Mouse (Mus musculus) ES-Bruce4 (cell line): ENCODE measurements around the gene Ttc9c. TPM values are rescaled to one million over a fixed set of nuclear protein-coding genes. Genes with fewer than 3 reads are reported as not detected.
"Not testable (repeated sequence)": the region's sequence is repeated elsewhere in the genome, so short reads cannot be mapped to it uniquely, and the experiment has no call there.

Experiments used
- H3K27ac ChIP-seq: 2 replicates; pipeline ENCODE4 v1.5.1; 2012; ENCODE audit warnings: low read length, inconsistent platforms; ENCODE audit not compliant: insufficient read depth
- H3K27me3 ChIP-seq: 2 replicates; pipeline ENCODE4 v1.6.1; 2012; ENCODE audit warnings: mild to moderate bottlenecking, low read length, inconsistent platforms; ENCODE audit not compliant: control insufficient read depth, poor library complexity, insufficient read depth, severe bottlenecking
- H3K36me3 ChIP-seq: 2 replicates; pipeline ENCODE4 v1.6.1; 2012; ENCODE audit warnings: inconsistent platforms, mild to moderate bottlenecking, low read length, moderate library complexity; ENCODE audit not compliant: control insufficient read depth, poor library complexity, insufficient read depth, severe bottlenecking
- H3K4me1 ChIP-seq: one replicate; pipeline ENCODE4 v1.8.1; 2011; ENCODE audit warnings: low read length; ENCODE audit not compliant: control insufficient read depth, insufficient read depth
- H3K4me3 ChIP-seq: 2 replicates; pipeline ENCODE4 v1.5.1; 2011; ENCODE audit warnings: low read depth, mild to moderate bottlenecking, low read length
- H3K9ac ChIP-seq: 2 replicates; pipeline ENCODE4 v1.6.1; 2012; ENCODE audit warnings: low read depth, mild to moderate bottlenecking, inconsistent platforms; ENCODE audit not compliant: poor library complexity, severe bottlenecking
- H3K9me3 ChIP-seq: replicated peaks from 2 replicates; pipeline ENCODE4 v1.6.1; 2012; ENCODE audit warnings: mild to moderate bottlenecking, low read length, inconsistent platforms; ENCODE audit not compliant: control insufficient read depth, poor library complexity, insufficient read depth, severe bottlenecking
- CTCF ChIP-seq: IDR thresholded peaks from one replicate; pipeline ENCODE4 v1.8.1; 2011; ENCODE audit warnings: low read depth, low read length
- EP300 ChIP-seq: IDR thresholded peaks from 2 replicates; pipeline ENCODE4 v1.6.1; 2011; ENCODE audit warnings: low read depth, low read length; ENCODE audit not compliant: insufficient read depth
- POLR2A ChIP-seq: IDR thresholded peaks from one replicate; pipeline ENCODE4 v1.8.1; 2011; ENCODE audit warnings: low read length; ENCODE audit not compliant: insufficient read depth
- polyA plus RNA-seq: library from polyadenylated mRNA; stranded (reverse); fragments of >200 nt; gene quantifications from 2 replicates; pipeline ENCODE4 v1.2.4, GENCODE M21; 2011; ENCODE audit warnings: low read depth; ENCODE audit not compliant: missing spikeins, insufficient read depth, insufficient read length

Ttc9c gene
- polyA plus RNA-seq, 1 experiment, result 84.9 TPM

- no peaks in the 10 kb centered on the region for H3K4me1 ChIP-seq
- peak overlapping the region; percentile 58 for H3K4me3 ChIP-seq
- H3K27ac ChIP-seq, result peak overlapping the region; percentile 82
- no peak for TF ChIP-seq EP300
- TF ChIP-seq POLR2A, result peak; percentile 16
- no peak for TF ChIP-seq CTCF
- H3K9me3 ChIP-seq, result no peaks in the 10 kb centered on the region
- peak overlapping the region; percentile 86 for H3K9ac ChIP-seq
- H3K36me3 ChIP-seq, result peaks cover 5% of the 10 kb centered on the region; the same call in 1 of the 2 replicates
- H3K27me3 ChIP-seq, result no peaks in the 10 kb centered on the region
Measured at GRCm38 (mm10) chr19:8839908-8840791, 21.0 kb upstream of the Ttc9c start.

- Histone ChIP-seq H3K4me1 (no peaks in the 10 kb centered on the region), H3K9ac (peak within 1 kb of the TSS; percentile 86), H3K27me3 (no peaks in the 10 kb centered on the region), H3K4me3 (peak within 1 kb of the TSS; percentile 82), H3K36me3 (peaks cover 9% of the 10 kb centered on the region; the same call in 1 of the 2 replicates), H3K9me3 (no peaks in the 10 kb centered on the region), H3K27ac (peak within 1 kb of the TSS; percentile 96)
- TF ChIP-seq CTCF (no peak), POLR2A (peak; percentile 36), EP300 (peak; percentile 40; the same call in 1 of the 2 replicates)
Measured at GRCm38 (mm10) chr19:8839103-8839907, 20.2 kb upstream of the Ttc9c start, which contains the start of gene Gng3. TSS of gene Gng3 (minus strand) at chr19:8839194.

- Histone ChIP-seq H3K9ac (peak overlapping the region; percentile 86), H3K27ac (peak overlapping the region; percentile 96), H3K27me3 (no peaks in the 10 kb centered on the region), H3K9me3 (no peaks in the 10 kb centered on the region), H3K4me3 (peak overlapping the region; percentile 82), H3K36me3 (peaks cover 20% of the 10 kb centered on the region), H3K4me1 (no peaks in the 10 kb centered on the region)
- TF ChIP-seq POLR2A (no peak), EP300 (no peak), CTCF (no peak)
Measured at GRCm38 (mm10) chr19:8838041-8838730, 19.1 kb upstream of the Ttc9c start.

GRCm38 (mm10) chr19:8837251-8837791 lies 18.2 kb upstream of the Ttc9c start, which contains the start of gene Bscl2:
TSS of gene Bscl2 (plus strand) at chr19:8837467.
- Histone ChIP-seq H3K27ac (peak within 1 kb of the TSS; percentile 96), H3K9ac (peak within 1 kb of the TSS; percentile 86), H3K4me3 (peak within 1 kb of the TSS; percentile 82), H3K36me3 (peaks cover 22% of the 10 kb centered on the region), H3K4me1 (no peaks in the 10 kb centered on the region), H3K9me3 (no peaks in the 10 kb centered on the region), H3K27me3 (no peaks in the 10 kb centered on the region)
- TF ChIP-seq CTCF (peak; percentile 29), EP300 (peak; percentile 28; the same call in 1 of the 2 replicates), POLR2A (no peak)

- not testable (repeated sequence) for H3K9me3 ChIP-seq, H3K4me1 ChIP-seq, H3K27me3 ChIP-seq, H3K4me3 ChIP-seq
- Histone ChIP-seq H3K36me3 (peaks cover 32% of the 10 kb centered on the region), H3K27ac (peak overlapping the region; percentile 96), H3K9ac (peak overlapping the region; percentile 86; the same call in 1 of the 2 replicates)
Measured at GRCm38 (mm10) chr19:8836327-8836726, 17.2 kb upstream of the Ttc9c start.
